Mouse (Mus musculus) neural tube, embryonic 13.5 days (tissue): Measurements from ENCODE around the gene Tcf20. TPM values are rescaled to one million over a fixed set of nuclear protein-coding genes. Genes with fewer than 3 reads are reported as not detected.
"Not testable (repeated sequence)": the region's sequence is repeated elsewhere in the genome, so short reads cannot be mapped to it uniquely, and the experiment has no call there.

Experiments used
- ATAC-seq: fragments of 200-750 bp; cut with Nextera tagmentation; 2 replicates; pipeline ENCODE4 v1.8.0; 2017; ENCODE audit warnings: low read depth, mild to moderate bottlenecking, moderate TSS enrichment, moderate library complexity
- H3K27ac ChIP-seq: fragments of 300-500 bp; sonication (generic); replicated peaks from 2 replicates; pipeline ENCODE4 v1.5.1; 2015; ENCODE audit warnings: moderate library complexity, mild to moderate bottlenecking, inconsistent platforms
- H3K27me3 ChIP-seq: fragments of 300-500 bp; sonication (generic); 2 replicates; pipeline ENCODE4 v1.6.1; 2015; ENCODE audit warnings: mild to moderate bottlenecking, inconsistent platforms
- H3K36me3 ChIP-seq: fragments of 300-500 bp; sonication (generic); 2 replicates; pipeline ENCODE4 v1.6.1; 2015; ENCODE audit warnings: mild to moderate bottlenecking, inconsistent platforms
- H3K4me1 ChIP-seq: fragments of 300-500 bp; sonication (generic); replicated peaks from 2 replicates; pipeline ENCODE4 v1.6.1; 2015; ENCODE audit warnings: inconsistent platforms
- H3K4me2 ChIP-seq: fragments of 300-500 bp; sonication (generic); 2 replicates; pipeline ENCODE4 v1.6.1; 2015; ENCODE audit warnings: inconsistent platforms, mild to moderate bottlenecking, moderate library complexity
- H3K4me3 ChIP-seq: fragments of 300-500 bp; sonication (generic); 2 replicates; pipeline ENCODE4 v1.5.1; 2015; ENCODE audit warnings: mild to moderate bottlenecking, inconsistent platforms
- H3K9ac ChIP-seq: fragments of 300-500 bp; sonication (generic); 2 replicates; pipeline ENCODE4 v1.6.1; 2015; ENCODE audit warnings: moderate library complexity, mild to moderate bottlenecking, inconsistent platforms
- H3K9me3 ChIP-seq: fragments of 300-500 bp; sonication (generic); 2 replicates; pipeline ENCODE4 v1.6.1; 2016; ENCODE audit warnings: inconsistent platforms
- WGBS: fragments of 180-500 bp; shearing (Covaris S2); methylation state at CpG from one replicate; pipeline ENCODE4 v1.1.7; 2015; 5-methylcytosine and 5-hydroxymethylcytosine counted together
- polyA plus RNA-seq: library from polyadenylated mRNA; unstranded; fragments of >200 nt; fragmentation: Nextera tagmentation; extraction: Ambion mirVana; gene quantifications from 2 replicates; pipeline ENCODE4 v1.2.1, GENCODE M21; 2015

The Tcf20 gene
- polyA plus RNA-seq, 1 experiment from 2014 or later = 11.8 TPM

- no peak overlapping the region for H3K4me3 ChIP-seq
- no peaks in the 10 kb centered on the region for H3K9me3 ChIP-seq
- no peaks in the 10 kb centered on the region for H3K27me3 ChIP-seq
- H3K27ac ChIP-seq = no peak overlapping the region
- peaks cover 19% of the 10 kb centered on the region for H3K4me1 ChIP-seq
- 97% methylated on average over 1 of the region's 1 CpGs for WGBS
- no peak overlapping the region for H3K9ac ChIP-seq
- no peak for ATAC-seq
- peaks cover 22% of the 10 kb centered on the region for H3K36me3 ChIP-seq
- H3K4me2 ChIP-seq = no peak overlapping the region
These were observed 177.1 kb downstream of the Tcf20 start for GRCm38 (mm10) chr15:82810556-82810955.

GRCm38 (mm10) chr15:82809511-82809910 lies 178.2 kb downstream of the Tcf20 start:
- Histone ChIP-seq H3K4me1 (peaks cover 25% of the 10 kb centered on the region), H3K27ac (no peak overlapping the region), H3K9ac (no peak overlapping the region), H3K9me3 (no peaks in the 10 kb centered on the region), H3K36me3 (peaks cover 21% of the 10 kb centered on the region), H3K27me3 (no peaks in the 10 kb centered on the region), H3K4me2 (no peak overlapping the region), H3K4me3 (no peak overlapping the region)
- WGBS = 72% methylated on average over 6 of the region's 6 CpGs
- ATAC-seq = no peak

- Histone ChIP-seq H3K4me1 (peaks cover 25% of the 10 kb centered on the region), H3K36me3 (0 out of 2 replicates have a peak, but pooled peaks cover 12% of the 10 kb centered on the region), H3K27ac (peak overlapping the region; percentile 46; the same call in 1 of the 2 replicates), H3K9ac (no peak overlapping the region), H3K4me3 (no peak overlapping the region), H3K9me3 (no peaks in the 10 kb centered on the region), H3K4me2 (no peak overlapping the region), H3K27me3 (no peaks in the 10 kb centered on the region)
- no peak for ATAC-seq
- whole genome bisulfite sequencing = 60% methylated on average over 5 of the region's 5 CpGs
These were observed 180.5 kb downstream of the Tcf20 start for GRCm38 (mm10) chr15:82806969-82807763.

- 0 out of 2 replicates have a peak, but pooled peaks have one; percentile 40 for ATAC-seq
- no peaks in the 10 kb centered on the region for H3K9me3 ChIP-seq
- 58% methylated on average over 5 of the region's 5 CpGs for WGBS
These were observed 182.7 kb downstream of the Tcf20 start for GRCm38 (mm10) chr15:82804708-82805639.

GRCm38 (mm10) chr15:82795936-82796440 lies 191.7 kb downstream of the Tcf20 start:
- Histone ChIP-seq H3K27ac (no peak overlapping the region), H3K9ac (no peak overlapping the region), H3K4me1 (no peaks in the 10 kb centered on the region), H3K4me2 (no peak overlapping the region), H3K9me3 (no peaks in the 10 kb centered on the region), H3K4me3 (no peak overlapping the region), H3K36me3 (no peaks in the 10 kb centered on the region), H3K27me3 (no peaks in the 10 kb centered on the region)
- no peak for ATAC-seq
- WGBS = 84% methylated on average over 3 of the region's 3 CpGs

More at GRCm38 (mm10) chr15:82804708-82805639, 182.7 kb downstream of the Tcf20 start:
- no peaks in the 10 kb centered on the region for H3K27me3 ChIP-seq
- H3K4me3 ChIP-seq = no peak overlapping the region
- H3K36me3 ChIP-seq = 0 out of 2 replicates have a peak, but pooled peaks cover 5% of the 10 kb centered on the region
- no peak overlapping the region for H3K9ac ChIP-seq
- H3K27ac ChIP-seq = peak overlapping the region; percentile 19; the same call in 1 of the 2 replicates
- H3K4me1 ChIP-seq = peaks cover 25% of the 10 kb centered on the region
- no peak overlapping the region for H3K4me2 ChIP-seq

GRCm38 (mm10) chr15:82794277-82794676 lies 193.4 kb downstream of the Tcf20 start, which contains the start of gene Cyp2d26:
Gene Cyp2d26 (minus strand): TSS chr15:82794294.
- Histone ChIP-seq H3K27me3 (no peaks in the 10 kb centered on the region), H3K9ac (no peak within 1 kb of the TSS), H3K36me3 (no peaks in the 10 kb centered on the region), H3K9me3 (no peaks in the 10 kb centered on the region), H3K4me3 (no peak within 1 kb of the TSS), H3K4me1 (no peaks in the 10 kb centered on the region), H3K4me2 (no peak within 1 kb of the TSS), H3K27ac (no peak within 1 kb of the TSS)
- no peak for ATAC-seq
- 88% methylated on average over 5 of the region's 5 CpGs for WGBS

- H3K4me3 ChIP-seq = no peak overlapping the region
- 83% methylated on average over 6 of the region's 6 CpGs for WGBS
These were observed 193.8 kb downstream of the Tcf20 start for GRCm38 (mm10) chr15:82793868-82794267.

GRCm38 (mm10) chr15:82793454-82793853 lies 194.2 kb downstream of the Tcf20 start:
- WGBS = 77% methylated on average over 1 of the region's 1 CpGs
- H3K9ac ChIP-seq = no peak overlapping the region
- no peak for ATAC-seq
- no peaks in the 10 kb centered on the region for H3K9me3 ChIP-seq
- no peak overlapping the region for H3K4me3 ChIP-seq
- H3K27ac ChIP-seq = no peak overlapping the region
- no peaks in the 10 kb centered on the region for H3K36me3 ChIP-seq
- no peak overlapping the region for H3K4me2 ChIP-seq
- no peaks in the 10 kb centered on the region for H3K4me1 ChIP-seq
- no peaks in the 10 kb centered on the region for H3K27me3 ChIP-seq

More at GRCm38 (mm10) chr15:82793868-82794267, 193.8 kb downstream of the Tcf20 start:
- no peak overlapping the region for H3K27ac ChIP-seq
- no peaks in the 10 kb centered on the region for H3K27me3 ChIP-seq
- no peak overlapping the region for H3K4me2 ChIP-seq
- ATAC-seq = no peak
- H3K36me3 ChIP-seq = no peaks in the 10 kb centered on the region
- H3K9me3 ChIP-seq = no peaks in the 10 kb centered on the region
- no peak overlapping the region for H3K9ac ChIP-seq
- H3K4me1 ChIP-seq = no peaks in the 10 kb centered on the region

- Histone ChIP-seq H3K27me3 (no peaks in the 10 kb centered on the region), H3K36me3 (no peaks in the 10 kb centered on the region), H3K27ac (no peak overlapping the region), H3K9ac (no peak overlapping the region), H3K4me1 (no peaks in the 10 kb centered on the region), H3K9me3 (no peaks in the 10 kb centered on the region), H3K4me2 (no peak overlapping the region), H3K4me3 (no peak overlapping the region)
- no peak for ATAC-seq
- 95% methylated on average over 11 of the region's 11 CpGs for WGBS
These were observed 195.1 kb downstream of the Tcf20 start for GRCm38 (mm10) chr15:82792566-82792965.

GRCm38 (mm10) chr15:82784581-82784980 lies 203.1 kb downstream of the Tcf20 start:
- no peak overlapping the region for H3K4me3 ChIP-seq
- H3K9me3 ChIP-seq = no peaks in the 10 kb centered on the region
- no peaks in the 10 kb centered on the region for H3K4me1 ChIP-seq
- ATAC-seq = no peak
- no peak overlapping the region for H3K4me2 ChIP-seq
- 71% methylated on average over 1 of the region's 1 CpGs for WGBS
- H3K27me3 ChIP-seq = no peaks in the 10 kb centered on the region
- no peaks in the 10 kb centered on the region for H3K36me3 ChIP-seq
- H3K9ac ChIP-seq = no peak overlapping the region
- H3K27ac ChIP-seq = no peak overlapping the region

- Histone ChIP-seq H3K27me3 (no peaks in the 10 kb centered on the region), H3K36me3 (no peaks in the 10 kb centered on the region), H3K4me1 (no peaks in the 10 kb centered on the region), H3K9ac (no peak overlapping the region), H3K9me3 (no peaks in the 10 kb centered on the region), H3K27ac (no peak overlapping the region), H3K4me3 (no peak overlapping the region), H3K4me2 (no peak overlapping the region)
- WGBS = 84% methylated on average over 1 of the region's 1 CpGs
- no peak for ATAC-seq
These were observed 203.9 kb downstream of the Tcf20 start for GRCm38 (mm10) chr15:82783800-82784199.

- not testable (repeated sequence) for H3K36me3 ChIP-seq, H3K4me2 ChIP-seq, ATAC-seq, H3K9me3 ChIP-seq, H3K27me3 ChIP-seq, H3K9ac ChIP-seq, H3K4me3 ChIP-seq, H3K27ac ChIP-seq, H3K4me1 ChIP-seq
- WGBS = 87% methylated on average over 5 of the region's 5 CpGs
These were observed 209.8 kb downstream of the Tcf20 start for GRCm38 (mm10) chr15:82777856-82778255.
